13 mouse cellular contexts compared by ENCODE assay signal in the genomic region with DNA sequence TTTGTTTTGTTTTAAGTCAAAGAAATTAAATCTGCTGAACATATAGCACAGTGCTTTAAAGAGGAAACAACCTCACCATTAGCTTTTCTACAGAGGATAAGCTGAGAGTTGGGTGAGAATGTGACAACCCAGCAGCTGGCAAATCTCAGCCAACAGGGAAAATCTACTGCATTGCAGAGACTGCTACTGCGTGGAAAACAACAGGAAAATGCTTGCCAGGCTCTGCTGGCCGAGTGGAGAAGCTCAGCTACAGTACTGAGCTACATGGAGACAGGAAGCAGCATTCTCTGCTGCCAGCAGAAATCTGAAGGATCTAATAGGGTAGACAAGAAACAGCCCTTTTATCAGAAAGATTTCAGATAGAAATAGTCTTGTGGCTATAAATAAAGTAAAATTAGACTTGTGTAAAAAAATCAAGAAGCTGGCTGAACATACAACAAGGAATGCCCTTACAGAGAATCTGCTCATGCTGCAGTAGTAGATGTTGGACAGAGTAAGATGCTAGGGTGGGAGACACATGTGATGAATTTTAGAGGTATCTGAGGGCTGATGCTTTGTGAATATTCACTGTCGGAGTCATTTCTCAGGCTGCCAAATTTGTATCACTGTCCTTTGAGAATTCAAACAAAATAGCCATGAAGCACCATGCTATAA.
DNase-seq lines count a peak whose midpoint lies in the region; ATAC-seq lines count a peak whose summit lies in the region.
"Had no signal": no experiment of that assay in that cellular context is flagged by ENCODE, and none has a peak within 500 bp of the region (broad histone marks: within the 10 kb centered on the region; RNA-seq: fewer than 3 reads in every experiment).

No protein-coding gene starts in this region.

- H3K4me1 ChIP-seq in lung, embryonic 15.5 days = peaks cover 3% of the 10 kb centered on the region; the same call in 1 of the 2 replicates
- H3K4me1 ChIP-seq: embryonic facial prominence, embryonic 15.5 days; heart, embryonic 15.5 days had no signal

- WGBS in lung, embryonic 15.5 days = 27% methylated on average over 3 of the region's 3 CpGs

- no peaks in the 10 kb centered on the region for H3K9me3 ChIP-seq in lung, embryonic 15.5 days
- H3K9me3 ChIP-seq: embryonic facial prominence, embryonic 15.5 days; heart, embryonic 15.5 days had no signal

- no peak overlapping the region for H3K4me2 ChIP-seq in lung, embryonic 15.5 days
- H3K4me2 ChIP-seq: embryonic facial prominence, embryonic 15.5 days; heart, embryonic 15.5 days had no signal

- intact Hi-C loops in gastrocnemius, postnatal 14 days (cut with DNase I; ENCODE audit: low total_unique reads) = no loop called here

- DNase-seq in cerebellum, postnatal 10 days = peak; percentile 2 to 3
- no peak for DNase-seq in cerebellum, adult 8-10 months
- peak; percentile 19 for DNase-seq in layer of hippocampus, adult 11-12 months (ENCODE audit: low spot score)
- no peak for DNase-seq in layer of hippocampus, adult 9-10 months (ENCODE audit: low spot score)
- DNase-seq in right cerebral cortex, postnatal 36 days (ENCODE audit: low spot score in 2 of 2) = peak; percentile 8 to 53
- no peak for DNase-seq in gastrocnemius, postnatal 14 days
- DNase-seq: cerebellum, adult 9-11 months; retina, postnatal 1 day had no signal

- H3K27me3 ChIP-seq in lung, embryonic 15.5 days = no peaks in the 10 kb centered on the region
- H3K27me3 ChIP-seq: embryonic facial prominence, embryonic 15.5 days; heart, embryonic 15.5 days had no signal

- H3K9ac ChIP-seq in lung, embryonic 15.5 days = no peak overlapping the region
- H3K9ac ChIP-seq: embryonic facial prominence, embryonic 15.5 days; heart, embryonic 15.5 days had no signal

- ATAC-seq in lung, embryonic 15.5 days (ENCODE audit: borderline replicate concordance, extremely low read depth, low FRiP score, low TSS enrichment) = peak; percentile 97
- ATAC-seq in monocyte, adult 5-6 weeks (replicated peaks; ENCODE audit: insufficient number of reproducible peaks, low FRiP score, low TSS enrichment, poor library complexity, severe bottlenecking) = no peak
- ATAC-seq: intestine, embryonic 16.5 days had no signal

- no peak overlapping the region for H3K27ac ChIP-seq in lung, embryonic 15.5 days
- H3K27ac ChIP-seq: embryonic facial prominence, embryonic 15.5 days; heart, embryonic 15.5 days had no signal

- no peaks in the 10 kb centered on the region for H3K36me3 ChIP-seq in lung, embryonic 15.5 days
- H3K36me3 ChIP-seq: embryonic facial prominence, embryonic 15.5 days; heart, embryonic 15.5 days had no signal

- no peak overlapping the region for H3K4me3 ChIP-seq in lung, embryonic 15.5 days
- H3K4me3 ChIP-seq: embryonic facial prominence, embryonic 15.5 days; heart, embryonic 15.5 days had no signal

Comparison
In these comparisons a context has a peak if more than half of its experiments do, and no peak if none do; other contexts are left out.
1. DNase-seq: peak in cerebellum, postnatal 10 days (2 of 2), layer of hippocampus, adult 11-12 months (single experiment) and right cerebral cortex, postnatal 36 days (2 of 2); none in cerebellum, adult 8-10 months (single experiment), layer of hippocampus, adult 9-10 months (single experiment) and gastrocnemius, postnatal 14 days (single experiment).